Mouse (Mus musculus): Measurements from ENCODE around the gene Dusp11. TPM values are rescaled to one million over a fixed set of nuclear protein-coding genes. Genes with fewer than 3 reads are reported as not detected.
"Not testable (repeated sequence)": the region's sequence is repeated elsewhere in the genome, so short reads cannot be mapped to it uniquely, and the experiment has no call there.

Gene Dusp11
- 48.8 and 56.6 TPM in 2 replicates for polyA plus RNA-seq (2016; fragmentation: Nextera tagmentation; extraction: Ambion mirVana)

DNA sequence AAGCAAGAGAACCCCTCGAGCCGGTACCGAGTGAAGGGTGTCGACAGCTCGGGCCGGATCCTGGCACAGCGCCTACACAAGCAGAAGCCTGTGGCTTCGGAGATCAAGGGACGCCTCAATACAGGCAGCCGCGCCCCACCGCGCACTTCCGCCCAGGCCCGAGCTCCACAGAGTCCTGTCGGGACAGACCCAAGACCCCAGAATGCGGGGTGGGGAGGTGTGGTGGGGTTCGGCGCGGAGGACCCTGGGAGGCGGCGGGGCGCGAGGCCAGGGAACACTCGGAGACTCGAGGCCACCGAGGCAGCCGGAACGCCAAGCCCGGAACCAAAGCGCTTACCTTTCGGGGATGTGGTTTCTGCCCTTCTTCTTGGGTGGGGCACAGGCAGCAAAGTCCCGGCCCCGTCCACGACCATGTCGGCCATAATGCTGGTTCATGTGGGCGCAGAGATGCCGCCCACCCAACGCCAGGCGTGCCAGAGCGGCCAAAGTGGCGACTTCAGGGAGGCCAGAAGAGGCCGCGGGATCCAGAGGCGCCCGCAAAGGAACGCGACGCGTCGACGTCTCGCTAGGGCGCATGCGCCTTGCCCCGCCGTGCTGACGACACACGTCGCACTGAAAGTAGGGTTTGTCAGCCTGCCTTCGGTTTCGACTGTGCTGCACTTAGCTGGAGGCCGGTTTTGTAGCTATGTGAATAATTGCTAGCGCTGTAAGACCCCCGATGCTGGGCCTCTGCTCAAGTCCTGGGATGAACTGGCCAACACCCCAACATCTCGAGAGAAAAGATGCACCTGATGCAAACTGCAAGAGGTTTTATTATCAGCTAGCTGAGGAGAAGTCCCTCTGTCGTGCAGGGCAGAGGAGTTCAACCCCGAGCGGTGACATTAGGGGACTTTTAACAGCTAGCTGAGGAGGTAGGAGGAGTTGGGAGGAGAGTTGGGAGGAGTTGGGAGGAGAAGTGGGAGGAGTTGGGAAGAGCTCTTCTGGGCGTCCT lies at the start of gene Dusp11:
Gene Dusp11 (minus strand): TSS at position 567 of the 991 bp plus-strand sequence.
- Histone ChIP-seq H3K27ac (peak within 1 kb of the TSS; percentile 92), H3K4me3 (peak within 1 kb of the TSS; percentile 87), H3K27me3 (replicated peaks) (no peaks in the 10 kb centered on the region), H3K36me3 (peaks cover 17% of the 10 kb centered on the region), H3K9ac (peak within 1 kb of the TSS; percentile 91), H3K4me1 (peaks cover 6% of the 10 kb centered on the region), H3K9me3 (no peaks in the 10 kb centered on the region), H3K4me2 (replicated peaks) (peak within 1 kb of the TSS; percentile 73)
- under 1% methylated on average over 70 of the region's 70 CpGs for WGBS
- ATAC-seq (ENCODE audit: low FRiP score, low read depth): peak; percentile 97

DNA sequence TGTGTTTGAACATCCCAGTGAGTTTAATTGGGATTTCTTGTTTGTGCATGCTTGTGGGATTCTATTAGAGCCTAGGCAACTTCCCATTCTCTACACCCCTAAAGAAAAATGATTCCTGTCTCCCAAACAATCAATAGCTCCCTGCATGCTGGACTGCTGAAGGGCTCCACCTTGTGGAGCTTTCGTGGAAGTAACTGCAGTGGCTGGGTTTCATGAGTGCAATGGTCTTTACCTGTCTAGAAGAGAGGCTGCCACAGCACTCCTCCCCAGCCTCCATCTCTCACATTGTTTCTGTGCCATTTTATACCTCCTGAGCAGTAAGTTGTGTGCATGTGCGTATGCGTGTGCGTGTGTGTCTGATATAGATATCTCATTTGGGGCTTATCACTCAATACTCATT lies 48.5 kb upstream of the Dusp11 start:
- Histone ChIP-seq H3K9ac (no peak overlapping the region), H3K4me2 (replicated peaks) (no peak overlapping the region), H3K4me3 (no peak overlapping the region), H3K4me1 (no peaks in the 10 kb centered on the region), H3K27me3 (replicated peaks) (no peaks in the 10 kb centered on the region), H3K36me3 (no peaks in the 10 kb centered on the region), H3K9me3 (no peaks in the 10 kb centered on the region), H3K27ac (no peak overlapping the region)
- ATAC-seq (ENCODE audit: low FRiP score, low read depth): no peak
- 34% methylated on average over 4 of the region's 4 CpGs for WGBS

DNA sequence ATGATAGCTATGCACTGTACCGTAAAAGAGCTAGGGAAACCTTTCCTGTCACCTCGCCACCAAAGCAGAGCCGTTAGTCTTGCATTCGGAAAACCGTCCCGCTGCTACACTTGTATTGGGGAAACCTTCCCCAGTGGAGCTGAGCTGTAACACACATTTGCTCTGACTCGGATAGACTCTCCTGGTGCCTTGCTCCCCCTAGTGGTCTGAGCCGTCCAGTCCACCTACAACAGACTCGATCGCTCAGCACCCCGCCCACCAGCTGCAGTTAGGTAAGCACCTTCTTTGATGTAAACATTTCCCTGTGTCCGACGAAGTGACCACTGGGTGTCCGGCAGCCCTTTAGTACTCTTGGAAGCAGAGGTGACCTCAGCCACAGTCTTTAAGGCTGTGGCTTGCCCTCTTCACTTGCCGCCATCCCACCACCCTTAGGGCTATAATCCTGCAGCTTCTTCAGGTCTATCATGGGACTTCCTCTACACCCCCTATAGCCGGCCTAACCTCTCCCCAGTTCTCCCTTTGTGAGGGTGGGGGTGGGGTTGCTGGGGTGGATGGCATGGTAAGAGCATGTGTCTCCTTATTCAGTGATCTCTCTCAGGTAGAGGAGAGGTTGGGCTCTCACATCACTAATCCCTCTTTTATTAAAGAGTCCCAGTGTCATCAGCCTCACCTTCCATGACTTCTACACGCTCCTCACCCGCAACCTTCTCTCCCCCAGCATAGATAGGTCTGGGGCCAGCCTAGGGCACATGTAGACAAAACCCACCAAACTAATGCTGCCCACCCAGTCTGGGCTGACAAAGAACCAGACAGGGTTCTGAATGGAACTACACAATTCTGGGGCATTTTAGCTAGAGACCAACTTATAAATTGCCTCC lies 43.0 kb upstream of the Dusp11 start:
- no peaks in the 10 kb centered on the region for H3K9me3 ChIP-seq
- H3K27me3 ChIP-seq (replicated peaks): no peaks in the 10 kb centered on the region
- no peak overlapping the region for H3K4me3 ChIP-seq
- peak; percentile 86 for ATAC-seq (ENCODE audit: low FRiP score, low read depth)
- no peak overlapping the region for H3K27ac ChIP-seq
- H3K4me2 ChIP-seq (replicated peaks): peak overlapping the region; percentile 45
- H3K4me1 ChIP-seq: no peaks in the 10 kb centered on the region
- H3K9ac ChIP-seq: no peak overlapping the region
- H3K36me3 ChIP-seq: no peaks in the 10 kb centered on the region
- 16% methylated on average over 18 of the region's 18 CpGs for WGBS

DNA sequence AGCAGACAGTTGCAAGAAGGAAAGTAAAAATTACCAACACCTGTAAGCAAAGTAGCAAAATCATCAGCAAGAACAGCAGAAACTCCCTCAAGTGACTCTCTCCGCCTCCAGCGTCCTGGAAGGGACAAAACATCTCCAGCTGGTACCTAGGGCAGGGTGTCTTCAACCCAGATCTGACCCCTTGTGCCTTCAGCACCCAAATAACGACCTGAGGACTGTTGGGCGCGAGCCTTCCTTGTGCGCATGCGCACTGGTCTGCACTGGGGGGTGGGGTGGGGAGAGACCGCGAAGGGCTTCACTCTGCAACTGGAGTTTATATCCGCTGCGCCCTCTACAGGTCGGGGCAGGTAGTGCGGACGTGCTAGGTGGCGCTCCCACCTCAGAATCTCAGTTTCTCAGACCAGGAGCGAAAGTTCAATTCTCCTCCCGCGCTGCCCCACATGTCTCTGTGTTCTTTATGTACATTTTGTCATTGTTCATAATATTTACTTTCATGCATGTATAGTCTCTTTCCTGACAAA lies 42.0 kb upstream of the Dusp11 start:
- Histone ChIP-seq H3K27ac (no peak overlapping the region), H3K36me3 (no peaks in the 10 kb centered on the region), H3K4me1 (no peaks in the 10 kb centered on the region), H3K4me2 (replicated peaks) (no peak overlapping the region), H3K9me3 (no peaks in the 10 kb centered on the region), H3K9ac (no peak overlapping the region), H3K27me3 (replicated peaks) (no peaks in the 10 kb centered on the region), H3K4me3 (no peak overlapping the region)
- 79% methylated on average over 18 of the region's 18 CpGs for WGBS
- ATAC-seq (ENCODE audit: low FRiP score, low read depth): no peak

DNA sequence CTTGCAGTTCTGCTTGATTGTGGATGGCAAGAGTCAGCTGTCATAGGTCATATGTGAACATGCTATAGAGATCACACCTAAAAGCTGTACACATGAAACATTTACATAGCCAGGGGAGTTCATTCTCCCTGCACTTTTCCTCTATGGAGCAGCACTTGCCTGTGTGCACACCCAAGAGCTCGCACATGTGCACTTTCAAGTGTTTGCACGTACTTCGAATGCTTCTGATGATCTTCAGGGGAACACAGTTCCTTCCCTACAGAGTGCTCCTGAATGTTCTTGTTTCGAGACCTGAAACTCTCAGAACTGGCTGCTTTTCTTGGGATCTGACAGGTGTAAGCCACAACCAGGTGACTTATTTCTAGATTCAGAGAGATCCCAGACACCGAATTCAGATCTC lies 29.3 kb upstream of the Dusp11 start:
- not testable (repeated sequence) for H3K4me2 ChIP-seq (replicated peaks); H3K36me3 ChIP-seq; ATAC-seq (ENCODE audit: low FRiP score, low read depth); H3K4me3 ChIP-seq; H3K27me3 ChIP-seq (replicated peaks); H3K27ac ChIP-seq; H3K9me3 ChIP-seq; H3K9ac ChIP-seq; H3K4me1 ChIP-seq
- WGBS: 90% methylated on average over 5 of the region's 5 CpGs

DNA sequence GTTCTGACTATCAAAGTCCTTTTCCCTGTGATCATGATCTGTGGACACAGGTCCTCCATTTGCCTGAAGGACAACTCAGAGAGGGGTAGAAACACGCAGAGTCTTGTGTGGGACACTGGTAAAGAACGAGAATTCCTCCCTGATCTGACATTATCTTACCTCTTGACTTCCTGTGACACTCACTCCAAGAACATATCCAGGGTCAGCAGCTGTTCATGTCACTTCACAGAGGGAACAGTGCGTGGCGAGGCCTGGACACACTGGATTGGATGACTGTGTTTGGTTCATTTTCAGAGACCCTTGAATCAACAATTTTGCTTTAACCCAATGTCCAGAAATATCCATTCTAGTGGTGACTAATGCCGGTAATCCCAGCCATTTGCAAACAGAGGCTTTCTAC lies 28.1 kb upstream of the Dusp11 start:
- H3K4me3 ChIP-seq; H3K9ac ChIP-seq; H3K4me2 ChIP-seq (replicated peaks); ATAC-seq (ENCODE audit: low FRiP score, low read depth); H3K9me3 ChIP-seq; H3K27ac ChIP-seq; H3K36me3 ChIP-seq; H3K27me3 ChIP-seq (replicated peaks); H3K4me1 ChIP-seq: not testable (repeated sequence)
- 92% methylated on average over 5 of the region's 5 CpGs for WGBS

DNA sequence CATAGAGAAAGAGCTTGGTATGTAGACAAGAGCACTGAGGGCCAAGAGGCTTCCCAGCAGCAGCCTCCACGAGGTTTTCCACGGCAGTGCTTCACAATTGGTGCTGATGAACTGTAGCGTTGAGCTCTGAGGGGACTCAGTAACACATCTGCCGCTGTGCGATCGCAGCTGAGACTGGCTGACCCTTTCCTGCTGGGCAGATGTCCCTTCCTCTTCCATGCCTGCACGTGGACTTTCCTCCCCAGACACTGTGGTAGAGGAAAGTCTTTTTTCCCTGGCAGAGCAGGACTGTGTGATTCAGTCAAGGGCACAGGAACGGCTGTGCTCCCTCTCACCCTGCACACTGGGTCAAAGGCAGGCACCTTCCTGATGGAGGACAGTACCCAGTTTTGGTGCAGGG lies 22.9 kb upstream of the Dusp11 start:
- Histone ChIP-seq H3K9ac (no peak overlapping the region), H3K9me3 (no peaks in the 10 kb centered on the region), H3K36me3 (no peaks in the 10 kb centered on the region), H3K4me2 (replicated peaks) (no peak overlapping the region), H3K27me3 (replicated peaks) (no peaks in the 10 kb centered on the region), H3K4me1 (no peaks in the 10 kb centered on the region), H3K27ac (no peak overlapping the region), H3K4me3 (no peak overlapping the region)
- ATAC-seq (ENCODE audit: low FRiP score, low read depth): no peak
- WGBS: 82% methylated on average over 8 of the region's 8 CpGs

DNA sequence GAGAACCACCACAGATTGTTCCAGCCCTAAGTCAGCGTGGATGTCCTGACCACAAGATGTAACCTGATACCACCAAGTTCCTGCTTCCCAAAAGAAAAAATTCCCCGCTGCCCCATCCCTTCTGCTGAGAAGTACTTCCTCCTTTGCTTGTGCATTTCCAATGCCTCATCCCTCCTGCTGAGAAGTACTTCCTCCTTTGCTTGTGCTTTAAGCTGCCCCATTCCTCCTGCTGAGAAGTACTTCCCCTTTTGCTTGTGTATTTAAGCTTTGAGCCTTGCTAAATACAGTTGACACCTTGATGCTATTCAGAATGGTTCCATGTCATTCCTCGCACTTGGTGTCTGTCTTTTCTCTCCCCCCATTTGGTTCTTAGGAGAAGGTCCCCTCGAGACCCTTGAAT lies 17.3 kb upstream of the Dusp11 start:
- H3K27ac ChIP-seq; H3K4me1 ChIP-seq; ATAC-seq (ENCODE audit: low FRiP score, low read depth); H3K9ac ChIP-seq; H3K27me3 ChIP-seq (replicated peaks); H3K36me3 ChIP-seq; H3K4me3 ChIP-seq; H3K4me2 ChIP-seq (replicated peaks); H3K9me3 ChIP-seq: not testable (repeated sequence)
- 80% methylated on average over 4 of the region's 4 CpGs for WGBS

DNA sequence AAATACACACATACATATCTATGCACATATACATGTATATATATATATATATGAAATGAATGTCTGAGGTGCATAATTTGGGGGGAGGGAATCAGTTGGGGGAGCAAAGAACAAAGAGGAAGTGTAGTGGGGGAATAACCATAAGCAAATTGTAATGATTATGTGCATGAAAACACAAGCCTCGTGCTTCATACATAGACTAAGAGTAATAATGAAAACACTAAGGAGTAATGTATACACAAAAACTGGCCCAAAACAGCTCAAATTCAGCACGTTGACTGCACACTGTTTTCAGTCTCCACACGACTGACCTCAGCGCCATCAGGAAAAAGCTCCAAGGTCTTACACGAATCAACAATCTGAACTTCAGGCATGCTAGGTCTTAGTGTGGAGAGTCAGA lies 14.8 kb upstream of the Dusp11 start:
- no peak for ATAC-seq (ENCODE audit: low FRiP score, low read depth)
- H3K9ac ChIP-seq: no peak overlapping the region
- H3K4me3 ChIP-seq: no peak overlapping the region
- no peak overlapping the region for H3K4me2 ChIP-seq (replicated peaks)
- H3K36me3 ChIP-seq: no peaks in the 10 kb centered on the region
- no peaks in the 10 kb centered on the region for H3K4me1 ChIP-seq
- no peaks in the 10 kb centered on the region for H3K9me3 ChIP-seq
- whole genome bisulfite sequencing: 91% methylated on average over 5 of the region's 5 CpGs
- no peak overlapping the region for H3K27ac ChIP-seq
- no peaks in the 10 kb centered on the region for H3K27me3 ChIP-seq (replicated peaks)

DNA sequence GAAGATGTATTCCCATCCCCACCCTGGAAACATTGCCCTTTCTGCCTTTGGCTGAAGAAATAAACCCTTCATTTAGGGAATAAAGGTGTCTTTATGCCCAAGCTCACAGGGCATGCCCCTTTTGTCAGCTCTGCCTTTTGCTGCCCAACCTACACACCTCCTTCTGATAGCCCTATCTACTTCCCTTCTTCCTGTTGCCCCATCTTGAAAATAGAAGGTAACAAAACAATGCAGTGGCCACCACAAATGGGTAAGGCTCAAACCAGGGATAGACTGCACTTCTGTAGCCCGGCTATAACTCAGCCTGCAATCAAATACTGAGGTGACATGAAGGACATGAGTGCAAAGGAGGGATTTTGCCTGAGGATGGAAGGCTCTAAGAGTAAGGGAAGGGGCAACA lies 14.3 kb upstream of the Dusp11 start:
- H3K9ac ChIP-seq: no peak overlapping the region
- no peaks in the 10 kb centered on the region for H3K36me3 ChIP-seq
- 84% methylated on average over 1 of the region's 1 CpGs for WGBS

DNA sequence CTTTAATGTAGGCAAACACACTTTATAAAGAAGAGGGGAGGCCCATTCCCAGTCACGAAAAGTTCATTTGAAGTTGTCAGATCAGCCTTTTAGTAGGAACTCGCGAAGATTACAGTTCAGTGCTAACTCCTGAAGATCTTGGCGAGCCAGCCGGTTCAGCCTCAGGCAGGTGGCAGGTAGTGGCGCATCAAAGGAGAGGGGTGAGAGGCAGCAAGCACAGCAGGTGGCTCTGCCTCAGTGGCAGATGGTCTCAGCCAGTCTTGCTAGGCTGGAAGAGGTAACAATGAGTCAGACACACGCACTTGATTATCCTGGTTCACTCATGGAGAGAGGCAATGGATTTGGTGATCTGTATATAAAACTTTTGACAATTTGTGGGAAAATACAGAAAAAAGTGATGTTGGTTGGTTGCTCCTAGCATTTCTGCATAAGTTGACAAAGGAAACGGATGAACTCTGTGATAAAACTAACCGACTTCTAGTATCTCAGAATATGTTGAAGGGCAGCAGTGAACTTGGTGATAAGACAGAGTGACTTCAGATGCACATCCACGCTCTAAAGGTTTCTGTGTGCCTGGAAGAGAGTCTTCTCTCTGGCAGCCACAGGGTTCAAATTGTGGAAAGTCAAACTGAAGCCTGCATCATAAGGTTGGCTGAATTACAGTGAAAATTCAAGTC lies 13.6 kb upstream of the Dusp11 start:
- Histone ChIP-seq H3K4me1 (no peaks in the 10 kb centered on the region), H3K4me3 (no peak overlapping the region), H3K9me3 (no peaks in the 10 kb centered on the region), H3K36me3 (no peaks in the 10 kb centered on the region), H3K9ac (no peak overlapping the region), H3K4me2 (replicated peaks) (no peak overlapping the region), H3K27me3 (replicated peaks) (no peaks in the 10 kb centered on the region), H3K27ac (no peak overlapping the region)
- 70% methylated on average over 10 of the region's 10 CpGs for WGBS
- no peak for ATAC-seq (ENCODE audit: low FRiP score, low read depth)

More for the DNA sequence above, 14.3 kb upstream of the Dusp11 start:
- Histone ChIP-seq H3K9me3 (no peaks in the 10 kb centered on the region), H3K4me3 (no peak overlapping the region), H3K4me2 (replicated peaks) (no peak overlapping the region), H3K27ac (no peak overlapping the region), H3K4me1 (no peaks in the 10 kb centered on the region), H3K27me3 (replicated peaks) (no peaks in the 10 kb centered on the region)
- no peak for ATAC-seq (ENCODE audit: low FRiP score, low read depth)

DNA sequence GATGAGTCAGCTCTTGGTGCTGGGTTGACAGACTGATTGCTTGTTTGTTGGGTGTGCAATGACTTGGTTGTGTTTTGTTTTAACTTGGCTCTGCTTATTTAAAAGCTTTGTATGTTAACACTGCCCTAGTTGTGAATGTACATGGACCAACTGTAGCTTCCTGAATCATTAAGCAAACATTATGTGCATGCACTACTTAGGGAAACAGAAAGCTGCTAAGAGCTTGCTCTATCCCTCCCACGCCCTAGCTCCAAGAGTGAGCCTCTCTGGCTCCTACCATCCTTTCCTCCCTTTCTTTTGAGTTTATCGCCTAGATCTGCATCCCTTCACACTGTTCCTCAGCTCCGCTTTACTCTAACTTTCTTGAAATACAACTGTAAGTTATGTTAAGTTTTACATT lies 11.9 kb upstream of the Dusp11 start:
- Histone ChIP-seq H3K36me3 (no peaks in the 10 kb centered on the region), H3K4me1 (no peaks in the 10 kb centered on the region), H3K9ac (no peak overlapping the region), H3K4me3 (no peak overlapping the region), H3K4me2 (replicated peaks) (no peak overlapping the region), H3K9me3 (no peaks in the 10 kb centered on the region), H3K27ac (no peak overlapping the region), H3K27me3 (replicated peaks) (no peaks in the 10 kb centered on the region)
- 90% methylated on average over 3 of the region's 3 CpGs for WGBS
- no peak for ATAC-seq (ENCODE audit: low FRiP score, low read depth)

Data from neural tube, embryonic 12.5 days (tissue).